Mouse (Mus musculus) spleen, adult 2 months (tissue): Measurements from ENCODE around the gene Mrgprf. TPM values are rescaled to one million over a fixed set of nuclear protein-coding genes. Genes with fewer than 3 reads are reported as not detected.

Experiments used
- DNase-seq, 2 experiments: peaks; one replicate each; pipeline versions ENCODE4 v3.0.0 to v3.0.0-alpha.2; 2012 to 2021; ENCODE audit warnings: low spot score in 2 of 2, low read depth in 1 of 2
- H3K27ac ChIP-seq: fragments of 200-500 bp; 2 replicates; pipeline ENCODE4 v1.5.1; 2012; ENCODE audit warnings: low read length, inconsistent platforms; ENCODE audit not compliant: insufficient read depth
- H3K27me3 ChIP-seq: fragments of 200-500 bp; 2 replicates; pipeline ENCODE4 v1.6.1; 2012; ENCODE audit warnings: mild to moderate bottlenecking, moderate library complexity, low read length, inconsistent platforms; ENCODE audit not compliant: control insufficient read depth, insufficient read depth
- H3K36me3 ChIP-seq: fragments of 200-500 bp; 2 replicates; pipeline ENCODE4 v1.6.1; 2012; ENCODE audit warnings: mild to moderate bottlenecking, low read length, inconsistent platforms; ENCODE audit not compliant: control insufficient read depth, insufficient read depth
- H3K4me1 ChIP-seq: fragments of 200-500 bp; 2 replicates; pipeline ENCODE4 v1.6.1; 2011; ENCODE audit warnings: inconsistent platforms; ENCODE audit not compliant: control insufficient read depth, insufficient read depth, insufficient read length
- H3K4me3 ChIP-seq: fragments of 200-500 bp; 2 replicates; pipeline ENCODE4 v1.5.1; 2011; ENCODE audit warnings: mild to moderate bottlenecking, inconsistent platforms; ENCODE audit not compliant: insufficient read depth, insufficient read length; ENCODE audit errors: extremely low read depth
- CTCF ChIP-seq: fragments of 200-500 bp; IDR thresholded peaks from 2 replicates; pipeline ENCODE4 v1.5.1; 2011; ENCODE audit warnings: mild to moderate bottlenecking, inconsistent platforms; ENCODE audit not compliant: insufficient read depth, insufficient read length, insufficient replicate concordance; ENCODE audit errors: extremely low read depth
- POLR2A ChIP-seq: fragments of 200-500 bp; IDR thresholded peaks from 2 replicates; pipeline ENCODE4 v1.6.1; 2011; ENCODE audit warnings: low read depth, low read length, inconsistent platforms
- WGBS: fragments of 180-500 bp; shearing (Covaris S2); methylation state at CpG from one replicate; pipeline ENCODE4 v1.1.7; 2018; 5-methylcytosine and 5-hydroxymethylcytosine counted together
- polyA plus RNA-seq: library from polyadenylated mRNA; depleted of rRNA; stranded (reverse); fragments of >200 nt; gene quantifications from 2 replicates; pipeline ENCODE4 v1.2.3, GENCODE M21; 2012; rRNA removed

Mrgprf gene
- polyA plus RNA-seq, 1 experiment = 2.2 TPM

GRCm38 (mm10) chr7:145335199-145335598 is 34.6 kb downstream of the Mrgprf start:
- Histone ChIP-seq H3K4me1 (no peaks in the 10 kb centered on the region), H3K4me3 (no peak overlapping the region), H3K27ac (no peak overlapping the region), H3K27me3 (no peaks in the 10 kb centered on the region), H3K36me3 (no peaks in the 10 kb centered on the region)
- no peak for DNase-seq
- no peak for TF ChIP-seq CTCF
- no peak for TF ChIP-seq POLR2A

GRCm38 (mm10) chr7:145335616-145336332 is 35.1 kb downstream of the Mrgprf start:
- 83% methylated on average over 3 of the region's 3 CpGs for WGBS

DNA sequence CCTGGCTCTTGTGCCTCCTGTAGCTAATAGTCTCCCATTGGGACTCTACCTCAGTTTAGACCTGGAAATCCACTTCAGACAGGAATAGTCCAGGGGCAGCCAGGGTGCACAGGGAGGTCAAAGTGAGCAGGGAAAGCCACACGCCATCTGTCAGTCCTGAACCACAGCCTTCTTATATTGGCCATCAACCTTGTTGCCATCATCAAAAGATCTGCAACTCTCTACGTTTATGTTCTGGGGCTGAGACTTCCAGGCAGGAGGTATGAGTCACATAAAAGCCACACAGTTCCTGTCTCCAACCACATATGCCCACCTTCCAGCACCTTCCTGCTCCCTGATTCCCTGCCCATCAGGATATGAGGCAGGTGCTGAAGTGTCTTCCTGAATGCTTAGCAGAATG is 37.3 kb downstream of the Mrgprf start:
- H3K36me3 ChIP-seq = no peaks in the 10 kb centered on the region
- no peak for DNase-seq
- no peak overlapping the region for H3K27ac ChIP-seq
- no peaks in the 10 kb centered on the region for H3K27me3 ChIP-seq
- WGBS = 52% methylated on average over 2 of the region's 2 CpGs
- TF ChIP-seq CTCF = no peak
- TF ChIP-seq POLR2A = no peak
- H3K4me3 ChIP-seq = no peak overlapping the region
- no peaks in the 10 kb centered on the region for H3K4me1 ChIP-seq

More at GRCm38 (mm10) chr7:145335616-145336332, 35.1 kb downstream of the Mrgprf start:
- no peak for DNase-seq
- Histone ChIP-seq H3K4me3 (no peak overlapping the region), H3K4me1 (no peaks in the 10 kb centered on the region), H3K27ac (no peak overlapping the region), H3K36me3 (no peaks in the 10 kb centered on the region), H3K27me3 (no peaks in the 10 kb centered on the region)
- TF ChIP-seq CTCF (no peak), POLR2A (no peak)

DNA sequence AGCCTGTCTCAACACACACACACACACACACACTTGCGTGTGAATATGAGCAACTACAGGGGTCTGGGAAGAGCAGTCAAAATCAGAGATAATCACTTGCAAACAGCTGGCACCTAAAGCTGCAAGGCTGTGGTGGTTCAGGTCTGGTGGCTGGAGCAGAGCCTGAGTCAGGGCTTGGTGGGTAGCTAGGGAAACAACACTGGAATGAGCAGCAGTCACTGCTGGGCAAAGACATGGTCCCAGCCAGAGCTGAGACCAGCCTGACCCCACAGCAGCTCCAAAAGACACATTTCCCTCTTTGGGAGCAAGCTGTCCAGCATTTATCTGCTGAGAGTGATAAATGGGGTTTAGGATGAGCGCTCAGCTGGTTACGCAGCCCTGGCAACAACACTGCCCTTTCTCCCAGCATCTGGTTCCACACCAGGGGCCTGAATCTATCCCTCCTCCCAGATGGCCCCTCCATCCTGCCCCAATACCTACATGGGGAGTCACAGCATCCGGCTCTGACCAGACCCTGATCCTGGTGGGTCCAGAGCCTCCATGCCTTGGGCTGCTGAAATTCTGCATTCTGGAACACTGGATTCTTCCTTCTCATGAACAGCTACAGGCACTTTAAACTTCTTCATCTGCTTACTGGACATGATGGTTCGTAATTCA is 39.7 kb downstream of the Mrgprf start:
- WGBS = 92% methylated on average over 5 of the region's 5 CpGs
- Histone ChIP-seq H3K4me1 (no peaks in the 10 kb centered on the region), H3K27me3 (no peaks in the 10 kb centered on the region), H3K36me3 (no peaks in the 10 kb centered on the region), H3K4me3 (no peak overlapping the region), H3K27ac (no peak overlapping the region)
- TF ChIP-seq POLR2A = no peak
- TF ChIP-seq CTCF = no peak
- DNase-seq = no peak

Other genes with a start within 250 kb of the Mrgprf start
- 8.3 and 9.0 TPM in 2 replicates for gene 1810010D01Rik, start 92.7 kb upstream of the Mrgprf start, polyA plus RNA-seq
- 23.8 and 31.3 TPM in 2 replicates for gene Tpcn2, start 16.8 kb upstream of the Mrgprf start, polyA plus RNA-seq
- gene Mrgprd, start 14.0 kb downstream of the Mrgprf start, polyA plus RNA-seq = not detected in 2 replicates